Mouse (Mus musculus) testis, adult 2 months (tissue): ENCODE data around the gene Sgsm2. TPM values are rescaled to one million over a fixed set of nuclear protein-coding genes. Genes with fewer than 3 reads are reported as not detected.

Experiments used
- H3K27ac ChIP-seq: fragments of 200-500 bp; 2 replicates; pipeline ENCODE4 v1.5.1; 2012; ENCODE audit warnings: low read depth, low read length; ENCODE audit not compliant: control insufficient read depth, insufficient read depth
- H3K27me3 ChIP-seq: fragments of 200-500 bp; 2 replicates; pipeline ENCODE4 v1.6.1; 2012; ENCODE audit warnings: mild to moderate bottlenecking, low read length, moderate library complexity; ENCODE audit not compliant: control insufficient read depth, insufficient read depth
- H3K36me3 ChIP-seq: fragments of 200-500 bp; 2 replicates; pipeline ENCODE4 v1.6.1; 2012; ENCODE audit warnings: mild to moderate bottlenecking, low read length; ENCODE audit not compliant: control insufficient read depth, insufficient read depth
- H3K4me1 ChIP-seq: fragments of 200-500 bp; 2 replicates; pipeline ENCODE4 v1.6.1; 2012; ENCODE audit warnings: low read length; ENCODE audit not compliant: control insufficient read depth, insufficient read depth
- H3K4me3 ChIP-seq: fragments of 200-500 bp; 2 replicates; pipeline ENCODE4 v1.5.1; 2012; ENCODE audit warnings: low read depth, mild to moderate bottlenecking, low read length, moderate library complexity, mixed read lengths; ENCODE audit not compliant: control insufficient read depth
- CTCF ChIP-seq: fragments of 200-500 bp; IDR thresholded peaks from 2 replicates; pipeline ENCODE4 v1.5.1; 2012; ENCODE audit warnings: low read depth, mild to moderate bottlenecking, inconsistent platforms, low read length, moderate library complexity; ENCODE audit not compliant: control insufficient read depth, insufficient read depth, insufficient replicate concordance
- POLR2A ChIP-seq: fragments of 200-500 bp; IDR thresholded peaks from 2 replicates; pipeline ENCODE4 v1.6.1; 2012; ENCODE audit warnings: low read depth, mild to moderate bottlenecking, inconsistent platforms, low read length, moderate library complexity; ENCODE audit not compliant: control insufficient read depth
- polyA plus RNA-seq: library from polyadenylated mRNA; depleted of rRNA; stranded (reverse); fragments of >200 nt; gene quantifications from 2 replicates; pipeline ENCODE4 v1.2.3, GENCODE M21; 2012

Sgsm2 gene
- polyA plus RNA-seq, 1 experiment = 27.9 TPM

- no peaks in the 10 kb centered on the region for H3K36me3 ChIP-seq
- no peaks in the 10 kb centered on the region for H3K27me3 ChIP-seq
- H3K4me3 ChIP-seq = no peak overlapping the region
- H3K4me1 ChIP-seq = peaks cover 6% of the 10 kb centered on the region
- no peak for TF ChIP-seq POLR2A
- TF ChIP-seq CTCF = peak; percentile 65; the same call in 1 of the 2 replicates
- no peak overlapping the region for H3K27ac ChIP-seq
Observed at GRCm38 (mm10) chr11:74847919-74848521, 48.8 kb downstream of the Sgsm2 start.

GRCm38 (mm10) chr11:74845784-74846183, 51.1 kb downstream of the Sgsm2 start:
- Histone ChIP-seq H3K36me3 (no peaks in the 10 kb centered on the region), H3K4me1 (peaks cover 6% of the 10 kb centered on the region), H3K4me3 (no peak overlapping the region), H3K27ac (no peak overlapping the region), H3K27me3 (no peaks in the 10 kb centered on the region)
- TF ChIP-seq CTCF (peak; percentile 43; the same call in 1 of the 2 replicates), POLR2A (no peak)

- Histone ChIP-seq H3K27ac (no peak overlapping the region), H3K36me3 (no peaks in the 10 kb centered on the region)
- 0 out of 2 replicates have a peak, but pooled peaks have one; percentile 36 for TF ChIP-seq POLR2A
- TF ChIP-seq CTCF = no peak
Observed at GRCm38 (mm10) chr11:74843761-74844160, 53.1 kb downstream of the Sgsm2 start.

GRCm38 (mm10) chr11:74843435-74843714, 53.5 kb downstream of the Sgsm2 start:
- Histone ChIP-seq H3K4me3 (no peak overlapping the region), H3K4me1 (peaks cover 21% of the 10 kb centered on the region), H3K27me3 (no peaks in the 10 kb centered on the region), H3K27ac (no peak overlapping the region), H3K36me3 (no peaks in the 10 kb centered on the region)
- TF ChIP-seq CTCF = no peak
- no peak for TF ChIP-seq POLR2A

More at GRCm38 (mm10) chr11:74843761-74844160, 53.1 kb downstream of the Sgsm2 start:
- Histone ChIP-seq H3K4me1 (peaks cover 21% of the 10 kb centered on the region), H3K4me3 (no peak overlapping the region), H3K27me3 (no peaks in the 10 kb centered on the region)

GRCm38 (mm10) chr11:74842656-74843434, 54.0 kb downstream of the Sgsm2 start:
- TF ChIP-seq POLR2A = no peak
- no peak for TF ChIP-seq CTCF
- Histone ChIP-seq H3K4me3 (no peak overlapping the region), H3K4me1 (peaks cover 17% of the 10 kb centered on the region), H3K36me3 (no peaks in the 10 kb centered on the region), H3K27ac (no peak overlapping the region), H3K27me3 (no peaks in the 10 kb centered on the region)

GRCm38 (mm10) chr11:74842045-74842444, 54.8 kb downstream of the Sgsm2 start:
- no peaks in the 10 kb centered on the region for H3K36me3 ChIP-seq
- H3K27ac ChIP-seq = no peak overlapping the region

GRCm38 (mm10) chr11:74841366-74841765, 55.5 kb downstream of the Sgsm2 start:
- Histone ChIP-seq H3K36me3 (no peaks in the 10 kb centered on the region), H3K27me3 (no peaks in the 10 kb centered on the region), H3K4me1 (peaks cover 26% of the 10 kb centered on the region), H3K27ac (no peak overlapping the region), H3K4me3 (peak overlapping the region; percentile 81)
- TF ChIP-seq CTCF (no peak; the same call in 1 of the 2 replicates), POLR2A (0 out of 2 replicates have a peak, but pooled peaks have one; percentile 43)

More at GRCm38 (mm10) chr11:74842045-74842444, 54.8 kb downstream of the Sgsm2 start:
- Histone ChIP-seq H3K4me3 (peak overlapping the region; percentile 14; the same call in 1 of the 2 replicates), H3K27me3 (no peaks in the 10 kb centered on the region), H3K4me1 (peaks cover 20% of the 10 kb centered on the region)
- no peak for TF ChIP-seq POLR2A
- no peak for TF ChIP-seq CTCF
